Mouse (Mus musculus): Measurements from ENCODE around the gene Chkb. TPM values are rescaled to one million over a fixed set of nuclear protein-coding genes. Genes with fewer than 3 reads are reported as not detected.

Gene Chkb
- polyA plus RNA-seq, 1 experiment from 2014 or later: 71.2 TPM

GRCm38 (mm10) chr15:89421938-89422337, 7.8 kb downstream of the Chkb start:
- Histone ChIP-seq H3K4me1 (ENCODE audit: insufficient read depth, low read depth, low read length) (no peaks in the 10 kb centered on the region), H3K9me3 (ENCODE audit: low read length) (no peaks in the 10 kb centered on the region), H3K36me3 (ENCODE audit: insufficient read depth, low read length) (no peaks in the 10 kb centered on the region), H3K9ac (replicated peaks; ENCODE audit: low read depth) (no peak overlapping the region), H3K27me3 (replicated peaks; ENCODE audit: insufficient read depth, low read length) (no peaks in the 10 kb centered on the region), H3K4me2 (replicated peaks; ENCODE audit: low read depth, low read length) (no peak overlapping the region), H3K27ac (ENCODE audit: low read length) (no peak overlapping the region), H3K4me3 (ENCODE audit: low read depth, low read length) (no peak overlapping the region)
- 91% methylated on average over 9 of the region's 9 CpGs for WGBS
- TF ChIP-seq EP300 (IDR thresholded peaks at IDR 0.05) (no peak), CTCF (IDR thresholded peaks at IDR 0.05) (no peak)
- DNase-seq (ENCODE audit: low spot score) (no peak), ATAC-seq (no peak)

- no peak overlapping the region for H3K4me3 ChIP-seq (ENCODE audit: low read depth, low read length)
- ATAC-seq (no peak), DNase-seq (ENCODE audit: low spot score) (no peak)
- H3K9ac ChIP-seq (replicated peaks; ENCODE audit: low read depth): no peak overlapping the region
- no peak overlapping the region for H3K4me2 ChIP-seq (replicated peaks; ENCODE audit: low read depth, low read length)
- TF ChIP-seq CTCF (IDR thresholded peaks at IDR 0.05) (no peak), EP300 (IDR thresholded peaks at IDR 0.05) (no peak)
- no peak overlapping the region for H3K27ac ChIP-seq (ENCODE audit: low read length)
- no peaks in the 10 kb centered on the region for H3K9me3 ChIP-seq (ENCODE audit: low read length)
- H3K36me3 ChIP-seq (ENCODE audit: insufficient read depth, low read length): no peaks in the 10 kb centered on the region
- H3K4me1 ChIP-seq (ENCODE audit: insufficient read depth, low read depth, low read length): no peaks in the 10 kb centered on the region
- no peaks in the 10 kb centered on the region for H3K27me3 ChIP-seq (replicated peaks; ENCODE audit: insufficient read depth, low read length)
- WGBS: 81% methylated on average over 8 of the region's 8 CpGs
These were observed 14.4 kb downstream of the Chkb start for GRCm38 (mm10) chr15:89415282-89415681.

GRCm38 (mm10) chr15:89410118-89410517, 19.6 kb downstream of the Chkb start, which contains the start of gene Syce3:
Gene Syce3, minus strand, starts transcription at chr15:89410503.
- no peak within 1 kb of the TSS for H3K9ac ChIP-seq (replicated peaks; ENCODE audit: low read depth)
- no peak for DNase-seq (ENCODE audit: low spot score)
- H3K4me1 ChIP-seq (ENCODE audit: insufficient read depth, low read depth, low read length): no peaks in the 10 kb centered on the region
- H3K36me3 ChIP-seq (ENCODE audit: insufficient read depth, low read length): no peaks in the 10 kb centered on the region
- 80% methylated on average over 16 of the region's 24 CpGs for WGBS
- no peak within 1 kb of the TSS for H3K4me3 ChIP-seq (ENCODE audit: low read depth, low read length)
- ATAC-seq: no peak
- no peak for TF ChIP-seq CTCF (IDR thresholded peaks at IDR 0.05)
- TF ChIP-seq EP300 (IDR thresholded peaks at IDR 0.05): no peak
- H3K4me2 ChIP-seq (replicated peaks; ENCODE audit: low read depth, low read length): no peak within 1 kb of the TSS
- no peaks in the 10 kb centered on the region for H3K9me3 ChIP-seq (ENCODE audit: low read length)
- H3K27me3 ChIP-seq (replicated peaks; ENCODE audit: insufficient read depth, low read length): no peaks in the 10 kb centered on the region
- H3K27ac ChIP-seq (ENCODE audit: low read length): no peak within 1 kb of the TSS

DNA sequence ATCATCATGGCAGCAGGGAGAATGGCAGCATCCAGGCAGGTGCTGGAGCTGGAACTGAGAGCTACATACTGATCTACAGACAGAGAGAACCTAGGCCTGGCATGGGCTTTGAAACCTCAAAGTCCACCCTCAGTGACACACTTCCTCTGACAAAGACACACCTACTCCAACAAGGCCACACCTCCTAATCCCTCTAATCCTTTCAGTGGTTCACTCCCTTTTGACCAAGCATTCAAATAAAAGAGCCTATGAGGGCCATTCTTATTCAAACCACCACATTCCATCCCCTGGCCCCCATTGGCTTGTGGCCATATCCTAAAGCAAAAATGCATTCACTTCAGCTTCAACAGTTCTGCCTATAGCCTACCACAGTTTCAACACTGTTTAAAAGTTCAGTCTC, 23.0 kb downstream of the Chkb start:
- Histone ChIP-seq H3K4me2 (replicated peaks; ENCODE audit: low read depth, low read length) (no peak overlapping the region), H3K9ac (replicated peaks; ENCODE audit: low read depth) (no peak overlapping the region), H3K4me3 (ENCODE audit: low read depth, low read length) (no peak overlapping the region), H3K27ac (ENCODE audit: low read length) (no peak overlapping the region), H3K27me3 (replicated peaks; ENCODE audit: insufficient read depth, low read length) (no peaks in the 10 kb centered on the region), H3K9me3 (ENCODE audit: low read length) (no peaks in the 10 kb centered on the region), H3K36me3 (ENCODE audit: insufficient read depth, low read length) (no peaks in the 10 kb centered on the region), H3K4me1 (ENCODE audit: insufficient read depth, low read depth, low read length) (no peaks in the 10 kb centered on the region)
- no peak for DNase-seq (ENCODE audit: low spot score)
- TF ChIP-seq EP300 (IDR thresholded peaks at IDR 0.05): no peak
- no peak for TF ChIP-seq CTCF (IDR thresholded peaks at IDR 0.05)
- ATAC-seq: no peak

DNA sequence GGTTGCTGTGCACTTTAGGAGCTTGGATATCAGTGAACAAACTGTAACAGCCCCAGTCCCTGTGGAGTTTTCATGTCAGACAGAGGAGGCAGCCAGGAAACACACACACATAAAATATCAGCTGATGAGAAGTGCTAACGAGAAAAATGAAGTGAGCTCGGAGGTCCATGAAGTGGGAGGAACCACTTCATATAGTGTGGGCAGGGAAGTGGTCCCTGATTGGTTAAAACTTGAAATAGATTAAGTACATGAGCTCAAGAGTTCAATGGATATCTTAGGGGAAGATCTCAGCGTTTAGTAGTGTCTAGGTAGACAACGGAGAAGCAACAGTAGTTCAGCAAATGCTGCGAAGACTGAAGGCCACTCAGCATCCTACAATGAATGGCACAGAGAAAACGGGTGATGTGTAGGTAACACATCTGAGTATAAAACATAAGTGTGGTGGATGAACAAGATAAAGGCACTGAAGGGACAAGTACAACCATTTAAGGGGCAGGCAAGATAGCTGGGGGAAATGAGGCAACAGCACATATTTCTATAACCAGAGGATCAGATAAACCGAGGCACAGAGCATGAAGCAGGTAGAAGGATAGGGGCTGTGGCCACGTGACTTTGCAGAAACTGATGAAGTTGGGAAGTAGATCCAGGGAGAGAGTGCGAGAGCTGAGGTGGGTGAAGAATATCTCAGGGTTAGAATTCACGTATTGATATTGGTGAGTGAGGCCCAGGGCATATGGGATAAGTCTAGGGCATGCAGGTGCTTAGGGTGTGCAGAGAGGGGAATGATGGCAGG, 24.7 kb downstream of the Chkb start:
- Histone ChIP-seq H3K27ac (ENCODE audit: low read length) (no peak overlapping the region), H3K27me3 (replicated peaks; ENCODE audit: insufficient read depth, low read length) (no peaks in the 10 kb centered on the region), H3K4me2 (replicated peaks; ENCODE audit: low read depth, low read length) (no peak overlapping the region), H3K4me1 (ENCODE audit: insufficient read depth, low read depth, low read length) (no peaks in the 10 kb centered on the region), H3K9ac (replicated peaks; ENCODE audit: low read depth) (no peak overlapping the region), H3K36me3 (ENCODE audit: insufficient read depth, low read length) (no peaks in the 10 kb centered on the region), H3K9me3 (ENCODE audit: low read length) (no peaks in the 10 kb centered on the region), H3K4me3 (ENCODE audit: low read depth, low read length) (no peak overlapping the region)
- ATAC-seq (no peak), DNase-seq (ENCODE audit: low spot score) (no peak)
- WGBS: 74% methylated on average over 10 of the region's 10 CpGs
- no peak for TF ChIP-seq CTCF (IDR thresholded peaks at IDR 0.05)
- TF ChIP-seq EP300 (IDR thresholded peaks at IDR 0.05): no peak

GRCm38 (mm10) chr15:89402471-89402870, 27.2 kb downstream of the Chkb start:
- no peak for ATAC-seq
- TF ChIP-seq CTCF (IDR thresholded peaks at IDR 0.05) (no peak), EP300 (IDR thresholded peaks at IDR 0.05) (no peak)

More at GRCm38 (mm10) chr15:89402471-89402870, 27.2 kb downstream of the Chkb start:
- Histone ChIP-seq H3K4me2 (replicated peaks; ENCODE audit: low read depth, low read length) (no peak overlapping the region), H3K4me1 (ENCODE audit: insufficient read depth, low read depth, low read length) (no peaks in the 10 kb centered on the region), H3K36me3 (ENCODE audit: insufficient read depth, low read length) (no peaks in the 10 kb centered on the region), H3K27ac (ENCODE audit: low read length) (no peak overlapping the region), H3K4me3 (ENCODE audit: low read depth, low read length) (no peak overlapping the region), H3K27me3 (replicated peaks; ENCODE audit: insufficient read depth, low read length) (no peaks in the 10 kb centered on the region), H3K9ac (replicated peaks; ENCODE audit: low read depth) (no peak overlapping the region), H3K9me3 (ENCODE audit: low read length) (no peaks in the 10 kb centered on the region)
- 71% methylated on average over 1 of the region's 1 CpGs for WGBS
- no peak for DNase-seq (ENCODE audit: low spot score)

All from lung, postnatal 0 days (tissue).